Mouse (Mus musculus): Measurements from ENCODE around the gene Rhof. TPM values are rescaled to one million over a fixed set of nuclear protein-coding genes. Genes with fewer than 3 reads are reported as not detected.

Rhof gene
- total and polyA plus RNA-seq, 2 experiments, result 0.09 to 0.86 TPM

DNA sequence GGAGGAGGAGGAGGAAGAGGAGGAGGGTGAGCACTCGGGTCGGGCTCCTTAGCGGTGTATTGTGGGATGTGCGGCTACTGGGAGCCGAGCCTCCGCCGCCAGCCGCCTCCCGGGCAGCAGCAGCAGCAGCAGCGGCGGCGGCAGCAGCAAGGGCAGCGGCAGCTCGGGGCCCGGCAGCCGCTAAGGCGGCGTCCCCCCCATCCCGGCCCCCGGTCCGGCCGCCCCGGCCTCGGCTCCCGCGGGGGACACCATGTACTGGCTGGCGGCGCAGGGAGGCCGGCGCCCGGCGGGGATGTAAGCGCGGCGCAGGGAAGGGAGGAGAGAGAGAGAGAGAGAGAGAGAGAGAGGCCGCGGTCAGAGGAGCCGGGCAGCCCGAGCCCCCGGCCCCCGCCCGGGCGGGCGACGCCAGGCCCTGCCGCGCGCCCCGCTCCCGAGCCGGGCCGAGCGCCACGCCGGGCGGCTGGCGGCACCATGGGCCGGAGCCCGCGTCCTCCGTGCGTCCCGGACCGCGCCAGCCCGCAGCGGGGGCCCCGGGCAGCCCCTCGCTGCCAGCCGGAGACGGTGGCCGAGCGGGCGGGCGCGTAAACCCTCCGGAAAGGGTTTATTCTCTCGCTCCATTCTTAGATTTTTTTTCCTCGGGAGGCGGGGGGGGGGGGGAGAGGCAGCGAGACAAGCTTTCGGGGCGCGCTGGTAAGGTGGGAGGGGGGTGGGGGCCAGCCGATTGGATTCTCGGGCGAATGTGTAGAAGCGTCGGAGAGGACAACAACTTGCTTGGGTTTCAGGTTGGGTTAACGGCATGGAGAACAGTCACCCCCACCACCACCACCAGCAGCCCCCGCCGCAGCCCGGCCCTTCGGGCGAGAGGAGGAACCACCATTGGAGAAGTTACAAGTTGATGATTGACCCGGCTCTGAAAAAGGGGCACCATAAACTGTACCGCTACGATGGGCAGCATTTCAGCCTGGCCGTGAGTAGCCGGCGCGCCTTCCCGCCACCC lies 10.0 kb upstream of the Rhof start, which contains the start of gene Setd1b:
Setd1b (plus strand) TSS at position 33 of the 997 bp plus-strand sequence.
- Histone ChIP-seq H3K36me3 (ENCODE audit: control insufficient read depth, insufficient read depth, low read length) (peaks cover 4% of the 10 kb centered on the region; the same call in 1 of the 2 replicates), H3K4me3 (ENCODE audit: insufficient read depth, low read depth, low read length) (peak within 1 kb of the TSS; percentile 89), H3K27me3 (ENCODE audit: control insufficient read depth, insufficient read depth, low read length) (no peaks in the 10 kb centered on the region), H3K27ac (replicated peaks; ENCODE audit: insufficient read depth, low read depth, low read length) (peak within 1 kb of the TSS; percentile 95), H3K4me1 (ENCODE audit: control insufficient read depth, insufficient read depth, low read length) (peaks cover 13% of the 10 kb centered on the region), H3K9ac (ENCODE audit: low read depth, low read length) (peak within 1 kb of the TSS; percentile 98), H3K79me2 (ENCODE audit: control insufficient read depth, insufficient read depth, low read length) (peaks cover 13% of the 10 kb centered on the region; the same call in 1 of the 2 replicates)
- 1% methylated on average over 82 of the region's 103 CpGs for WGBS
- no peak for TF ChIP-seq CTCF (IDR thresholded peaks at IDR 0.05; ENCODE audit: low read depth, low read length)
- 0 out of 2 replicates have a peak, but pooled peaks have one; percentile 17 for TF ChIP-seq POLR2A (IDR thresholded peaks at IDR 0.05; ENCODE audit: extremely low read depth, insufficient read depth, low read length)
- DNase-seq (ENCODE audit: extremely low read depth, low read depth, low spot score), result peak; percentile 54

DNA sequence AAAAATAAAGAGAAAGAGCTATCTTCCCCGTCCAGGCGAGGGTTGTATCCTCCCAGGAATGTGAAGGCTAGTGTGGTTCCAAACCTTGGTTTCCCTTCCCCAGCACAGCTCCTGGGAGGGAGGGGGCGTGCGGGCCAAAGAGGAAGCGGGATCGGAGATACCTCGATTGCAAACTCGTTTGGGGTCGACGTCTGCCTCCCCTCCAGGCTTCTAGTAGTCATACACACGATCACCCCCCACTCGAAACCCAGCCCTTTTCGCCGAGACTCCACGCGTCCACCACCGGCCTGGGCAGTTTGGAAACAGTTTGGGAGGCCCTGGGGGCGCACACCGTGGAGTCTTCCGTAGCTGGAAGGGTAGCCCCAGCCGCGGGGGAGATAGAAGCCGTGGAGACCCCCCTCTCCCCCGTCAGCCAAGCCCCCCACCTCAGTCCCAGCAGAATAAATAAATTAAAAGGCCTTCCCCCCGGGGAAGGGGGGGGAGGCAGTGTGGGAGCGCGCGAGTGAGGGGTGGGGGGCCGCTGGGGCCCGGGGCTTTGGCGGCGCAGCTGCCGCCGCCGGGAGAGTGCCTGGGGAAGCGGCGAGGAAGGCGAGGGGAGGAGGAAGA lies 9.2 kb upstream of the Rhof start:
- DNase-seq (ENCODE audit: extremely low read depth, low read depth, low spot score), result no peak
- H3K4me3 ChIP-seq (ENCODE audit: insufficient read depth, low read depth, low read length), result peak overlapping the region; percentile 89
- no peak for TF ChIP-seq CTCF (IDR thresholded peaks at IDR 0.05; ENCODE audit: low read depth, low read length)
- TF ChIP-seq POLR2A (IDR thresholded peaks at IDR 0.05; ENCODE audit: extremely low read depth, insufficient read depth, low read length), result no peak
- H3K27ac ChIP-seq (replicated peaks; ENCODE audit: insufficient read depth, low read depth, low read length), result peak overlapping the region; percentile 95
- H3K27me3 ChIP-seq (ENCODE audit: control insufficient read depth, insufficient read depth, low read length), result no peaks in the 10 kb centered on the region
- peaks cover 19% of the 10 kb centered on the region for H3K4me1 ChIP-seq (ENCODE audit: control insufficient read depth, insufficient read depth, low read length)
- H3K36me3 ChIP-seq (ENCODE audit: control insufficient read depth, insufficient read depth, low read length), result peaks cover 2% of the 10 kb centered on the region; the same call in 1 of the 2 replicates
- WGBS, result 3% methylated on average over 36 of the region's 38 CpGs
- H3K9ac ChIP-seq (ENCODE audit: low read depth, low read length), result peak overlapping the region; percentile 98
- H3K79me2 ChIP-seq (ENCODE audit: control insufficient read depth, insufficient read depth, low read length), result peaks cover 13% of the 10 kb centered on the region; the same call in 1 of the 2 replicates

GRCm38 (mm10) chr5:123140694-123141554 lies 8.4 kb upstream of the Rhof start:
- DNase-seq (ENCODE audit: extremely low read depth, low read depth, low spot score), result peak; percentile 88
- Histone ChIP-seq H3K79me2 (ENCODE audit: control insufficient read depth, insufficient read depth, low read length) (peaks cover 13% of the 10 kb centered on the region; the same call in 1 of the 2 replicates), H3K27me3 (ENCODE audit: control insufficient read depth, insufficient read depth, low read length) (no peaks in the 10 kb centered on the region), H3K27ac (replicated peaks; ENCODE audit: insufficient read depth, low read depth, low read length) (peak overlapping the region; percentile 95), H3K4me3 (ENCODE audit: insufficient read depth, low read depth, low read length) (peak overlapping the region; percentile 89), H3K4me1 (ENCODE audit: control insufficient read depth, insufficient read depth, low read length) (peaks cover 19% of the 10 kb centered on the region), H3K9ac (ENCODE audit: low read depth, low read length) (peak overlapping the region; percentile 98), H3K36me3 (ENCODE audit: control insufficient read depth, insufficient read depth, low read length) (no peaks in the 10 kb centered on the region)
- TF ChIP-seq CTCF (IDR thresholded peaks at IDR 0.05; ENCODE audit: low read depth, low read length) (no peak), POLR2A (IDR thresholded peaks at IDR 0.05; ENCODE audit: extremely low read depth, insufficient read depth, low read length) (peak; percentile 69)
- under 1% methylated on average over 31 of the region's 31 CpGs for WGBS

GRCm38 (mm10) chr5:123139722-123140627 lies 7.5 kb upstream of the Rhof start:
- no peaks in the 10 kb centered on the region for H3K27me3 ChIP-seq (ENCODE audit: control insufficient read depth, insufficient read depth, low read length)
- H3K79me2 ChIP-seq (ENCODE audit: control insufficient read depth, insufficient read depth, low read length), result peaks cover 13% of the 10 kb centered on the region; the same call in 1 of the 2 replicates
- peak overlapping the region; percentile 95 for H3K27ac ChIP-seq (replicated peaks; ENCODE audit: insufficient read depth, low read depth, low read length)
- H3K4me3 ChIP-seq (ENCODE audit: insufficient read depth, low read depth, low read length), result peak overlapping the region; percentile 71
- H3K9ac ChIP-seq (ENCODE audit: low read depth, low read length), result peak overlapping the region; percentile 87
- H3K4me1 ChIP-seq (ENCODE audit: control insufficient read depth, insufficient read depth, low read length), result peaks cover 17% of the 10 kb centered on the region
- H3K36me3 ChIP-seq (ENCODE audit: control insufficient read depth, insufficient read depth, low read length), result no peaks in the 10 kb centered on the region
- no peak for TF ChIP-seq CTCF (IDR thresholded peaks at IDR 0.05; ENCODE audit: low read depth, low read length)
- no peak for TF ChIP-seq POLR2A (IDR thresholded peaks at IDR 0.05; ENCODE audit: extremely low read depth, insufficient read depth, low read length)
- 5% methylated on average over 28 of the region's 28 CpGs for WGBS
- DNase-seq (ENCODE audit: extremely low read depth, low read depth, low spot score), result peak; percentile 46
